Mouse (Mus musculus) forebrain, embryonic 10.5 days (tissue): ENCODE results near the gene Cct8. TPM values are rescaled to one million over a fixed set of nuclear protein-coding genes. Genes with fewer than 3 reads are reported as not detected.
"Not testable (repeated sequence)": the region's sequence is repeated elsewhere in the genome, so short reads cannot be mapped to it uniquely, and the experiment has no call there.

Experiments
- DNase-seq: peaks from one replicate; pipeline ENCODE4 v3.0.0-alpha.2; 2017; ENCODE audit warnings: low spot score; ENCODE audit errors: extremely low spot score
- H3K27ac ChIP-seq: fragments of 300-500 bp; sonication (generic); 2 replicates; pipeline ENCODE4 v1.5.1; 2016; ENCODE audit warnings: mild to moderate bottlenecking
- H3K27me3 ChIP-seq: fragments of 300-500 bp; sonication (generic); 2 replicates; pipeline ENCODE4 v1.6.1; 2016; ENCODE audit warnings: mild to moderate bottlenecking; ENCODE audit not compliant: poor library complexity, severe bottlenecking
- H3K36me3 ChIP-seq: fragments of 300-500 bp; sonication (generic); replicated peaks from 2 replicates; pipeline ENCODE4 v1.6.1; 2016; ENCODE audit warnings: mild to moderate bottlenecking, moderate library complexity
- H3K4me1 ChIP-seq: fragments of 300-500 bp; sonication (generic); 2 replicates; pipeline ENCODE4 v1.6.1; 2016
- H3K4me3 ChIP-seq: fragments of 300-500 bp; sonication (generic); 2 replicates; pipeline ENCODE4 v1.5.1; 2016; ENCODE audit warnings: mild to moderate bottlenecking, moderate library complexity
- H3K9me3 ChIP-seq: fragments of 300-500 bp; sonication (generic); 2 replicates; pipeline ENCODE4 v1.6.1; 2016; ENCODE audit warnings: mild to moderate bottlenecking, moderate library complexity
- WGBS: fragments of 180-500 bp; shearing (Covaris S2); methylation state at CpG from one replicate; pipeline ENCODE4 v1.1.7; 2016; 5-methylcytosine and 5-hydroxymethylcytosine counted together
- polyA plus RNA-seq: library from polyadenylated mRNA; unstranded; fragments of >200 nt; fragmentation: Nextera tagmentation; extraction: Ambion mirVana; gene quantifications from 2 replicates; pipeline ENCODE4 v1.2.1, GENCODE M21; 2016

The Cct8 gene
- 692 and 710 TPM in 2 replicates for polyA plus RNA-seq

DNA sequence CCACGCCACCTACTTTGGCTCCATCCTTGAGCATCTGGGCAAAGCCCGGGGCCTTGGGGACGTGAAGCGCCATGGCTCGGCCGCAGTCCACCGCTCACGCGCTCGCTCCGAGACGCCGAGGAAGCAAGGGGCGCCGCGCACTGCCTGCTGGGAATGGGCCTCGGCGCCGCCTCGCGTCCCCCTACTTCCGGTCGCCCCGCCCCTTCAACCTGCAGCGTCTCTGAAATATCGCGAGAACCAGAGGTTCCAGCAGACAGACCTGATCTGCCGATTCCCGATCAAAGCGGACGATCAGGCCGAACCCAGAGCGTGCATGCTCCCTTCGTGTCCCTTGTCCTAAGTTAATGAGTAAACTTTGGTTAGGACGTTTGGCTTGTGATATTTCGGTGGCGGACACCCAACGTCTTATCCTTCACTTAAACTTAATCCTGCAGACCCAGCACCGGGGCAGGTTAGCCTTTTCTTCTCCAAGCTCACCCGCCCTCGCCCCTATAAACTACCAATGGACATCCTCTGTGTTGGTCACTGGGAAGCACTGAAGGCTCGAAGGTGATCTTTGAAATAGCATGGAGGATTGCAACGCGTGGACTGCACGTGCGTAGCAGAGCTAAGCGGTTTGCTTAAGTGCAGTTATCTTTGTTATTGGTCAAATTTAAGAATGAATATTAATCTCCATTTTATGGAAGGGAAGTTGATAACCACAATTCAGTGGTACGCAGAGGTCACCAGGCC, at the start of gene Cct8:
Gene Cct8, minus strand, starts transcription at position 158 of the 732 bp plus-strand sequence.
- Histone ChIP-seq H3K27ac (peak within 1 kb of the TSS; percentile 97), H3K4me3 (peak within 1 kb of the TSS; percentile 94), H3K27me3 (no peaks in the 10 kb centered on the region), H3K36me3 (peaks cover 34% of the 10 kb centered on the region), H3K9me3 (no peaks in the 10 kb centered on the region), H3K4me1 (peaks cover 22% of the 10 kb centered on the region)
- 1% methylated on average over 48 of the region's 48 CpGs for WGBS
- DNase-seq: peak; percentile 97

DNA sequence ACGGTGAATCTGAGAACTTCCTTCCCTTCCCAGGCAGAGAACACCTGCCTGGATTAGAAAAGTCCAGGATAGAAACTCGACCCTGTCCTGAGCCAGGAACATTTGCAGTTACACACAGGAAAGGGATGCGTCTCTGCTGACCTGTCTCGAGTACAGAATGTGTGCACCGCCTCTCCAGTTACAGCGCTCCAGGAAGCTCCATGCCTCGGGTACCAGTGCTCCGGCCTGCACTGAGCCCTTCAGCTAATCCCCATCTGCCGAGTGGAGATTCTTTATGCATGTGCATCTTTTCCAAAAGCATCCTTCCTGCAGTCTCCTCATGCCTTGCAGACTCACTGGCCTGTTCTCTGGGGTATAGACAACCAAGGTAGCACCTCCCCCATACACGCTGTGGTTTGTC, 33.1 kb upstream of the Cct8 start:
- Histone ChIP-seq H3K27ac (no peak overlapping the region), H3K36me3 (no peaks in the 10 kb centered on the region), H3K9me3 (no peaks in the 10 kb centered on the region), H3K4me1 (peaks cover 9% of the 10 kb centered on the region; the same call in 1 of the 2 replicates), H3K4me3 (no peak overlapping the region), H3K27me3 (no peaks in the 10 kb centered on the region)
- DNase-seq: no peak
- 71% methylated on average over 10 of the region's 10 CpGs for WGBS

GRCm38 (mm10) chr16:87527553-87528249, 32.0 kb upstream of the Cct8 start:
- H3K36me3 ChIP-seq: no peaks in the 10 kb centered on the region
- H3K27me3 ChIP-seq: no peaks in the 10 kb centered on the region
- H3K4me1 ChIP-seq: peaks cover 9% of the 10 kb centered on the region; the same call in 1 of the 2 replicates
- 77% methylated on average over 8 of the region's 8 CpGs for WGBS
- no peak overlapping the region for H3K27ac ChIP-seq
- H3K9me3 ChIP-seq: no peaks in the 10 kb centered on the region
- no peak overlapping the region for H3K4me3 ChIP-seq
- DNase-seq: no peak

- no peaks in the 10 kb centered on the region for H3K27me3 ChIP-seq
- H3K4me3 ChIP-seq: no peak overlapping the region
- peaks cover 8% of the 10 kb centered on the region; the same call in 1 of the 2 replicates for H3K4me1 ChIP-seq
- H3K27ac ChIP-seq: no peak overlapping the region
- WGBS: 90% methylated on average over 5 of the region's 5 CpGs
- no peaks in the 10 kb centered on the region for H3K36me3 ChIP-seq
- no peak for DNase-seq
- no peaks in the 10 kb centered on the region for H3K9me3 ChIP-seq
Observed at GRCm38 (mm10) chr16:87524228-87524627, 28.6 kb upstream of the Cct8 start.

GRCm38 (mm10) chr16:87512331-87512730, 16.7 kb upstream of the Cct8 start:
- WGBS: 92% methylated on average over 14 of the region's 14 CpGs
- peaks cover 4% of the 10 kb centered on the region; the same call in 1 of the 2 replicates for H3K4me1 ChIP-seq
- no peaks in the 10 kb centered on the region for H3K9me3 ChIP-seq
- no peak overlapping the region for H3K27ac ChIP-seq
- H3K4me3 ChIP-seq: no peak overlapping the region
- H3K27me3 ChIP-seq: no peaks in the 10 kb centered on the region
- no peak for DNase-seq
- H3K36me3 ChIP-seq: no peaks in the 10 kb centered on the region

GRCm38 (mm10) chr16:87511706-87512105, 16.0 kb upstream of the Cct8 start:
- WGBS: 83% methylated on average over 5 of the region's 5 CpGs
- no peak for DNase-seq
- H3K4me1 ChIP-seq: peaks cover 4% of the 10 kb centered on the region; the same call in 1 of the 2 replicates
- H3K4me3 ChIP-seq: no peak overlapping the region
- no peaks in the 10 kb centered on the region for H3K36me3 ChIP-seq
- no peak overlapping the region for H3K27ac ChIP-seq
- H3K27me3 ChIP-seq: no peaks in the 10 kb centered on the region
- H3K9me3 ChIP-seq: no peaks in the 10 kb centered on the region

- Histone ChIP-seq H3K4me1 (peaks cover 9% of the 10 kb centered on the region), H3K4me3 (no peak overlapping the region), H3K27ac (no peak overlapping the region), H3K36me3 (no peaks in the 10 kb centered on the region), H3K27me3 (no peaks in the 10 kb centered on the region), H3K9me3 (no peaks in the 10 kb centered on the region)
- 75% methylated on average over 13 of the region's 13 CpGs for WGBS
- no peak for DNase-seq
Observed at GRCm38 (mm10) chr16:87501304-87502078, 5.8 kb upstream of the Cct8 start.

DNA sequence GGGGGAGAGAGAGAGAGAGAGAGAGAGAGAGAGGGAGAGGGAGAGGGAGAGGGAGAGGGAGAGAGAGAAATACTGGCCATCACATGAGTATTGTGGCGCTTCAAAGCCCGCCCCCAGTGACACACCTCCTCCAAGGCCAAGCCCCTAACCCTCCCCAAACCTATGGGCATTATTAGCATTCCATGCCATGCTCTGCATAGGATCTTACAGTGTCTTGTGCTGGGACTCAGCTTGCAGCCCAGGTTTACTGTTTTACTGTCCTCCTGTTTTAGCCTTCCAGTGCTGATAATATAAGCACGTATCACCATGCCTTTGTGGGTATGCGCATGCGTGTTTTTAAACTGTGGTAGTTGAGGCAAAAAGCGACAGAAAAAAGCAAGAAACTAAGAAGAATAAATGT, 3.9 kb upstream of the Cct8 start:
- no peaks in the 10 kb centered on the region for H3K27me3 ChIP-seq
- H3K27ac ChIP-seq: no peak overlapping the region
- WGBS: 68% methylated on average over 6 of the region's 6 CpGs
- peaks cover 14% of the 10 kb centered on the region for H3K4me1 ChIP-seq
- no peak overlapping the region for H3K4me3 ChIP-seq
- no peaks in the 10 kb centered on the region for H3K9me3 ChIP-seq
- H3K36me3 ChIP-seq: no peaks in the 10 kb centered on the region
- no peak for DNase-seq

GRCm38 (mm10) chr16:87497171-87497570, 1.5 kb upstream of the Cct8 start:
- H3K4me3 ChIP-seq: no peak overlapping the region
- H3K9me3 ChIP-seq: no peaks in the 10 kb centered on the region
- peaks cover 22% of the 10 kb centered on the region for H3K4me1 ChIP-seq
- H3K36me3 ChIP-seq: peaks cover 22% of the 10 kb centered on the region
- H3K27me3 ChIP-seq: no peaks in the 10 kb centered on the region
- no peak overlapping the region for H3K27ac ChIP-seq
- 89% methylated on average over 6 of the region's 6 CpGs for WGBS
- no peak for DNase-seq

DNA sequence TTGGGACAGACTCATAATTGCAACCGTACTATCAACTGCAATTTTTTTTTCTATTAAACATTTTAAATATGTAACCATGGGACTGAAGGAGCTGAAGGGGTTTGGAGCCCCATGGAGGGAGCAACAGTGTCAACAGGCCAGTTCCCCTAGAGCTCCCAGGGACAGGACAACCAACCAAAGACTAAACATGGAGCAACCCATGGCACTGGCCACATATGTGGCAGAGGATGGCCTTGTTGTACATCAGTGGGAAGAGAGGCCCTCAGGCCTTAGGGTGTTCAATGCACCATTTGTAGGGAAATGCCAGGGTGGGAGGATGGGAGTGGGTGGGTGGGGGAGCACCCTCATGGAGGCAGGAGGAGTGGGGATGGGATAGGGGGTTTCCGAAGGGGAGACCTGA, 1.1 kb upstream of the Cct8 start:
- no peak for DNase-seq
- Histone ChIP-seq H3K36me3 (peaks cover 26% of the 10 kb centered on the region), H3K4me3 (peak overlapping the region; percentile 94), H3K9me3 (no peaks in the 10 kb centered on the region), H3K27ac (peak overlapping the region; percentile 97), H3K4me1 (peaks cover 22% of the 10 kb centered on the region), H3K27me3 (no peaks in the 10 kb centered on the region)
- WGBS: 91% methylated on average over 2 of the region's 2 CpGs

GRCm38 (mm10) chr16:87494955-87495655, 568 bp downstream of the Cct8 start:
- Histone ChIP-seq H3K9me3 (no peaks in the 10 kb centered on the region), H3K27me3 (no peaks in the 10 kb centered on the region), H3K4me3 (peak overlapping the region; percentile 94), H3K36me3 (peaks cover 42% of the 10 kb centered on the region), H3K27ac (peak overlapping the region; percentile 97), H3K4me1 (peaks cover 22% of the 10 kb centered on the region)
- DNase-seq: no peak
- WGBS: under 1% methylated on average over 39 of the region's 39 CpGs

GRCm38 (mm10) chr16:87492191-87492792, 3.4 kb downstream of the Cct8 start:
- Histone ChIP-seq H3K4me1 (peaks cover 21% of the 10 kb centered on the region), H3K36me3 (peaks cover 70% of the 10 kb centered on the region)
- H3K27me3 ChIP-seq, H3K9me3 ChIP-seq, DNase-seq, H3K4me3 ChIP-seq, H3K27ac ChIP-seq: not testable (repeated sequence)
- WGBS: 96% methylated on average over 12 of the region's 12 CpGs
